Mouse (Mus musculus): Measurements from ENCODE around the gene Gm5129.
"Not testable (repeated sequence)": the region's sequence is repeated elsewhere in the genome, so short reads cannot be mapped to it uniquely, and the experiment has no call there.

The Gm5129 gene

DNA sequence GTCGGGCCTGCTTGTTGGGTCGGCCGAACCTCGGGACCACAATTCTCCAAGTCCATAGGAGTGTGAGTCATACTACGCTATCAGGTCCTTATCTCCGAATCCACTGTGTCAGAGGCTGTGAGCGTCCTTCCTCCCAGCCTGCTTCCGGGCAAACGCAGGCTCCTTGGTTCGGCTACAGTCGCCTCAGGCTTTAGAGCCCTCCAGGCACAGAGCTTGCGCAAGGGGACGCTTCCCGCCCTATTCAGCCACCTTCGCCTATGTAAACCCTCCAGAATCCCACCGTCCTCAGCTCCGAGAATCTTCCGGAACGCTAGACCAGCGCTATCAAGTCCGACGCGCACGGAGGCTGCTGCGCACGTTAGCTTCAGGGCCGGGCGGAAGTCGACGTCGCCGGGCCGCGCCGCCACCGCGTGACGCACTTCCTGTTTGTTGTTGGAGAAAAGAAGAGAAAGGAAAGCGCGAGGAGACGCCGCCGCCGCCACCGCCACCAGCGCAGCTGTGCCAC, at the start of gene Gm5129, which contains the start of gene Dnajb6:
Gm5129 (minus strand) TSS at position 380 of the 505 bp plus-strand sequence.
Dnajb6 (plus strand) TSS at position 132 of the 505 bp plus-strand sequence.
- peak; percentile 99 to 100 for DNase-seq (ENCODE audit: low spot score in 2 of 2)

DNA sequence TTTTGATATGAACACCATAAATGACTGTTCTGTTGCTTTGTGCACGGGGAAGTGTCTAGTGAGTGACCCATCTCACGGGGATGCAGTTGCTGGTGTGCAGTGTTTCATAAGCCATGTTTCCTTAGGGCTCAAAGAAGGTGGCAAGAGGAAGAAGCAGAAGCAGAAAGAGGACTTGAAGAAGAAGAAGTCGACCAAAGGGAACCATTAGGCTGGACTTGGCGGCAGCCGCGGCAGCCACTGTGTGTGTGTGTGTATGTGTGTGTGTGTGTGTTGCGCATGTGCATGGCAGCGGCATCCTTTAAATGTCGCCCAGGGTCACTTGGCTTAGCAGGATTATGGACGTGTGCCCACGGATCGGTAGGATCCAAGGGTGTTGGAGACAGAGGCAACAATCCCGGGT, 49.2 kb upstream of the Gm5129 start:
- DNase-seq (ENCODE audit: low spot score in 2 of 2) = not testable (repeated sequence)

DNA sequence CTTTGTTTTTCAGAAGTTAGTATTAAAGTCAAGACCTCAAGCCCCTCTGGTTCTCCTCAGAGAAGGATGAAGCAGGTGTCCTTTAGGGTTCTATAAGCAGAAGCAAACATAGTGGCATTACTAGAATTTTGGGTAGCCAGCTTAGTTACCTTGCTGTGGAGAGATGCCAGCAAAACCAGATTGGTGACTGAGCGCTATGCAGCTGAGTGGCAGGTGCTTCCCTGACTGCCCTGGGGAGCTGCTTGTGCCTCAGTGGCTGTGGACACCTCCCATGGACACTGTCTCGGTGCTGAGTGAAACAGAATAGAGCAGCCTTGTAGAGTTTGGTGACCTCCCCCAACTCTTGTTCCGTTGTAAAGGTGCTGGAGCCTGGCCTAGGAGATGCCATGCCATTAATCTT, 46.5 kb upstream of the Gm5129 start:
- no peak for DNase-seq (ENCODE audit: low spot score in 2 of 2)

DNA sequence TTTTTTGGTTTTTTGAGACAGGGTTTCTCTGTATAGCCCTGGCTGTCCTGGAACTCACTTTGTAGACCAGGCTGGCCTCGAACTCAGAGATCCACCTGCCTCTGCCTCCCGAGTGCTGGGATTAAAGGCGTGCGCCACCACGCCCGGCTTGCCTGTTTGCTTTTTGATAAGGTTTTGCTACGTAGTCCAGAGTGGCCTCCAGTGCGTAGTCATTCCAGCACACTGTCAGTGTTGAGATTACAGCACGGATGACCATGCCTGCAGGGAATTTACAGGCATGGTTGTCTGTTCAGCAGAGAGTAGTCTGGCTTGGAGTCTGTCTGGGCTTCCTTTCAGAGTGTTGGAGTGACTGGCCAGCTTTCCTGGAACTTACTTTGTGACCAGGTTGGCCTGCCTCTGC, 44.0 kb upstream of the Gm5129 start:
- DNase-seq (ENCODE audit: low spot score in 2 of 2) = not testable (repeated sequence)

DNA sequence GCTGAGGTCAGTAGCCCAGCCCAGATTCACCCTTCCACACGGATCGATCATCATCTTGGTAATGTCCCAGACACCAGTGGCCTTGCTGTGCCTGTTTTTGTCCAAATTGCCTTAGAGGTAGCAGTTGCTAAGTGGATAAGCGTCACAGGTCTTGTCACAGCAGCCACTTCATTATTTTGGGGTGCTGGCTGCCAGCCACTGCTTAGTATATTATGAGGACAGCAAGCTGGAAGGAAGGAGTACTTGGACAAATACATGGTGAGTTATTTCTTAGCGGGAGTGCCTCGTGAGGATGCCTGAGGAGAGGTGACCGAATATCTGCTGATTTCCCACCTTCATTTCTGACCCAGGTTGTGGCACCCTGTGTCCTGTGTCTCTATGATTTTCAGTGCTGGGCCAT, 42.3 kb upstream of the Gm5129 start:
- no peak for DNase-seq (ENCODE audit: low spot score in 2 of 2)

DNA sequence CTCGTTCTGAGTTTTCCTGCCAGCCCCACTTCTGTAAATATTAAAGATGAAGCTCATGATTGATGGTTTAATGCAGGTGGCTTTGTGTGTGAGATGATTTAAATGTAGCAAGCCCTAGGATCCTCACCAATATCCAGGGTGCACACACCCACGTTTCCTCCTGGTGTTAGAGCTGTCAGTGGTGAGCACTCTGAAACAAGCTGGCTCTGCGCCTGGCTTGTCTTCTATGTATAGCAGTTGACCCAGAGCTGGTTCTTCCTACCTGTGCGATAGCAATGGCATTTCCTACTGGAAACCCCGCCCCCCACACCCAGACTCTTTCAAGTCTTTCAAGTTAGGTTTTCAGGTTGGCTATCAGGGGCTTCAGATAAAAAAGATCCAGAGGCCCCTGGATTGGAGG, 39.7 kb upstream of the Gm5129 start:
- DNase-seq (ENCODE audit: low spot score in 2 of 2) = peak in 1 of 2 experiments; percentile 52

DNA sequence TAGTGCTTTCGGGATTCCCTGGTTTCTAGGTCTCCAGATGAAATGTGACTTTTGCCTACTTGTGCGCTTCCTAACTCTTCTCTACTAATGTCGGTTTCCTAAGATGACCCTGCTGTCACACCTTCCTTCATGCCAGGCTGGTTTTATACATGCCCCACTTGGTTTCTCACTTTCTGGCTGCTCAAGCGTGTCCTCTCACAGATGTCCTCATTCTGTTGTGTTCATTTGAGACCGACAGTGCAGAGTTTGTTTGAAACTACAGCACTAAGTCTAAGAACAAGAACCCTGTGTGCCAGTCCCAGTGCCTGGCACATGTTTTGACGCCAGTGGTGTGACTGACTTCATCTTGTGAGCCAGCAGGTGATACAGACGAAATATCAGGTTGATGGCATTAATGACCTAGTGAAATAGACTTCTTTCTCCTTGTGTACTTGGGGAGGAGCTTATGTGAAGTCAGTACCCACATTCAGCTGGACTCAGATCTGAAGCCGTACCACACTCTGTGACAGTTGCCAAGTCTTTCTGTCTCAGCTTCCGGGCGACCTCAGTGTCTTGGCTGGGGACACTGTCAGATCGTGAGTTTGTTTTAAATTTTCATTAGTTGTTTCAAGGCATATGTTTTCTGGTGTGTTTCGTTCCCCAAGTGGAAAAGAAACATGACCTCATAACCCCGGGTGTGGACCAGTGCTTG, 37.9 kb upstream of the Gm5129 start:
- DNase-seq (ENCODE audit: low spot score in 2 of 2) = no peak

DNA sequence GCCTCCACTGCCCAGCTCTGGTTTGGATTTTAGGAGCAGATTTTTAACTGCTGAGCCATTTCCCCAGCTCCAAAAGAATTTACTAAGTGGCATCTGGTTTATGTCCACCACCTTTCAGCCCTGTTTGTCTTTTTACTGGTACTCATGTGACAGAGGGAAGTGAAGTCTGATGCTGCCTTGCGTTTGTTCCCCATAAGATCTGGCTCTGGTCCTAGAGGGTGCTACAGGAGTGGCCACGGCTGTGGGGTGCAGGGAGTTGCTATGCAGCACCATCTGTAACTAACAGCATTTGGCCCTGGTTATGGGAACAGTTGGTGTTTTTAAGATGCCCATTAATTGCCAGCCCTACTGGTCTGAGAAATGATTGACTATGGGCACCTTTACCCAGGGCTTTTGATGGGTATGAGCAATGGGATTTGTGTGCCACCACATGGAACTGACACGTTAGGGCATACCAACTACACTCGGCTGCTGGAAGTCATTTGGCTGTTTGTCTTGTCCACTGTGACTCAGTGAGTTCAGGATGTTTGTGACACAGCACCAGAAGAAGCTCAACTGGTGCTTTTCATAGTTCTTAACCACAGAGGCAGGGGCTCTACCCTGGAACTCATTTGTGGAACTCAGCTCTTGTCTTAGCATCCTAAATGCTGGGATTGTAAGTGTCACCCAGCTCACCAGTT, 37.1 kb upstream of the Gm5129 start:
- no peak for DNase-seq (ENCODE audit: low spot score in 2 of 2)

DNA sequence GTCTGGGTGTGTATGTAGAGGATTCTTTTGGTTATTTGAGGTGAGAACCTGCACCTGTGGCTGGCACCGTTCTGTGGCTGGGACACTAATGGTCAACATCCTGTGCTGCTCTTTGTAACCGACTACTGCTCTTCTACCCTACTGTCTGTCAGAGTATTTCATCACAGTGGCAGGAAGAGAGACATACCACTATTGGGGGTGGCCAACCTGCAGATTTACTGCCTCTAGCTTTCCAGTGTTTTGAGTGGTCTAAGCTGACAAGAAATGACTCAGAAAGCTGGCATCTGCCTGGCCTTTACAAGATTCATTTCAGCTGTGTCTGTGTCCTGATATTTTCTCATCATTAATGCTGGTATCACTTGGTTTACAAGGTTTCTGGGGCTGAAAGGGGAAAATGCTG, 36.3 kb upstream of the Gm5129 start:
- no peak for DNase-seq (ENCODE audit: low spot score in 2 of 2)

DNA sequence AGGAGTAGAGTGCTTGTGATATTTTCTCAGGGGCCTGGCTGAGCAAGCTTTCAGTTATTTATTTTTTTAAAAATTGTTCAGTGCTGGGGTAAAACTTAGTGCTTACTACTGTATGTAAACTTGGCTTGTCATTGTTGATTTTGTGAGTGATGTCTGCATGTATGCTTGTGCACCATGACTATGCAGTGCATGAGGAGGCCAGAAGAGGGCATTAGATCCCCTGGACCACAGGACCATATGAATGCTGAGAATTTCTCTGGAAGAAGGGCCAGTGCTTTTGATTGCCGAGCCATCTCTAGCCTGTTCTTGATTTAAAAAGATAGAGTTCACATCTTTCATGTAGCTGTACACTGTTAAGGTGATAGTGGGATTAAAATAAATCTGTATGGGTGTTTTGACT, 35.2 kb upstream of the Gm5129 start:
- DNase-seq (ENCODE audit: low spot score in 2 of 2) = no peak

DNA sequence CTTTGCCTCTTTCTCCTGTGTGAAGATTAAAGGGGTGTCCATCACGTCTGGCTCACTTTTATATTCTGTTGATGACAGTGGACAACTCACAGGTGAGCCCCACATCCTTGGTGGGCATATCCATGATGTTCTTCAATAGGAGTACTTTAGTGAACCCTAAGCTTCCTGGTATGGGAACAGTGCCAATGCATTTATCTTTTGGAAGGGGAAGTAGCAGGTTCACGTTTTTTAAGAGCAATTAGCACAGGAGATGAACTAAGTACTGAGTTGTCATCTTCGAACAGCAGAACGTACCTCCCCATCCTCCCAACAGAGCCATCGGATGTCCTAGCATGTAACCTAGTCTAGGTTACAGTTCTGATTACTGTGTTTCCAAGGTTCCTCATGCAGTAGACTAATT, 23.6 kb upstream of the Gm5129 start:
- no peak for DNase-seq (ENCODE audit: low spot score in 2 of 2)

DNA sequence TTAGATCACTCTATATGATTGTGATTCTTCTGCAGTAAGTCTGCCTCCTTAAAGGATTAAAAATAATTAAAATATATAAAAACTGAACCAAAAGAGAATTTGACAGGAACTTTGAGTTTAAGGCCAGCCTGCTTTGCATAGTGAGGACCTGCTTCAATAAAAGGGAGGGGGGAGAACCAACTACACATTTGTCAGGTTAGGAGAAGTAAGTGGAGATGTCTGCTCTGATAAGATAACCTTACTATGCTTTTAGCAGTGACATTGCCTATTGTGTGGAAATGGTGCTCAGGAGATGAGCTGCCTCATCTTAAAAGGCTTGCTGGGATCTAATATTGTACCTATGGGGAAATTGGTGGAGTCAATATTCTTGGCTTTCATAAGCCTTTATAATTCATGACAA, 17.2 kb upstream of the Gm5129 start:
- no peak for DNase-seq (ENCODE audit: low spot score in 2 of 2)

DNA sequence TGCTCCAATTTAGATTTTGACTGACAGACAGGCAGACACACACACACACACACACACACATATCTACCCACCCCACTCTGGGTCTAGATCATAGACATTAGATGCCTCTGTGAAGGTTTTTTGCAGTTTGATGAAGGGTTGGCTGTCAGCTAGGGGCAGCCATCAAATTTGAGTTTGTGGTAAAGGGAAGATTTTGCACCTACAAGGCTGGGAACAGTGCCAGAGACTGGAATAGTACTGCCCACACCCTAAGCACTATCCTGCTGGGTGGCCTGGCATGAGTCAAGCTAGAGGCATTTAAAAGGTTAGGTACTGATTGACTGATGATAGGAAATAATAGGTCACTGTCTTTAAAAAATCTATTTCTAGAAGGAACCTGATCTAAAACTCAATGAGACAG, 15.6 kb upstream of the Gm5129 start:
- peak in 1 of 2 experiments; percentile 56 for DNase-seq (ENCODE audit: low spot score in 2 of 2)

DNA sequence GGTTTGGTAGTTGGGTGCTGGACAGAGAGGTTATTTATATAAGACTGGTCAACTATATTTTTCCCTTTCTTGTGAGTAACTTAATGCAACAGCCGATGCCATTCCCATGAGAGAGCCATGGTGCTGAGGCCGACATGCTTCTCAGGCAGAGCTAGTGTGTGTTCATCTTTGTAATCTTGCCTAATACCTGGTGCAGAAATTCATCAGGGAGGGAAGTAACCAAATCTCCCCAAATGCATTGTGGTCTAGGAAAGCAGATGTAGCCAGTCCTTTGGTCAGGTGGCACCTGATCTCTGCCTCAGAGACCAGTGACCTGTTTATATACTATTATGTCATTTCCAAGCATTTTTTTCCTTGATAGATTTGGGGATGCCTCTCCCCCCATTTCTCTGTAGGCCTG, 11.9 kb upstream of the Gm5129 start:
- no peak for DNase-seq (ENCODE audit: low spot score in 2 of 2)

DNA sequence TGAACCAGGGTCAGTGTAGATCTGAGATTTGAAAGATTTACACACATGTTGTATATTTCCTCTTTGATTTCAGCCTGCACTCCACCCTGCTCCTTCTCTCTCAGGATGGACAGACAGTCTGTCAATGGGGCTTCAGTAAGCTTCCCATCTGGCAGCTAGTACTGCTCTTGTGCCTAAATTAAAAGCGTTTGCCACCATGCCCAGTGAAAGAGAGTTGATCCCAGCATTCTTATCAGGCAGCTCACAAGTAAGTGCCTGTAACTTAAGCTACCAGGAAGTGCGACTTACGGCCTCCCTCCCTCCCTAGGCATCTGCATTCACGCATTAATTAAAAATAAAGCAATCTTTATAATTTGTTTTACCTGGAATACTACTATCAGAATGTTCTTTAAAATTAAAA, 5.4 kb upstream of the Gm5129 start:
- no peak for DNase-seq (ENCODE audit: low spot score in 2 of 2)

DNA sequence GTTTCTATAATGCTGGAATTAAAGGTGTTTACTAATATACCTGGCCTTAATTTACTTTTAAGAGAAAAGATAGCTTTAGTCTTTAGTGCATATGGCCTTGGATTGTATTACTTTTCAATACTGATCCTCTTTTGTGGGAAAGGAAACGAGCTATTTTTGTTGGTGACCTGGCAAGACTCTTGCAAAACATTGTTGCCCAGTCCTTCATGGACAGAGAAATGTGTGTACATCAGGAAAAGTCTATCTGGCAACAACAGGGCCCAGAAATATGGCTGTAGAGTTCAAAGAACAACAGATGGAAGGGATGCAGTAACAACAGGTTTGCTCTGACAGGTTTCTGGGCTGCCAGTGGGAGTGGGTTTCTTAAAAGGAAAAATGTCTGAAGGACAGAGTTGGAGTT, 4.9 kb upstream of the Gm5129 start:
- DNase-seq (ENCODE audit: low spot score in 2 of 2) = no peak

DNA sequence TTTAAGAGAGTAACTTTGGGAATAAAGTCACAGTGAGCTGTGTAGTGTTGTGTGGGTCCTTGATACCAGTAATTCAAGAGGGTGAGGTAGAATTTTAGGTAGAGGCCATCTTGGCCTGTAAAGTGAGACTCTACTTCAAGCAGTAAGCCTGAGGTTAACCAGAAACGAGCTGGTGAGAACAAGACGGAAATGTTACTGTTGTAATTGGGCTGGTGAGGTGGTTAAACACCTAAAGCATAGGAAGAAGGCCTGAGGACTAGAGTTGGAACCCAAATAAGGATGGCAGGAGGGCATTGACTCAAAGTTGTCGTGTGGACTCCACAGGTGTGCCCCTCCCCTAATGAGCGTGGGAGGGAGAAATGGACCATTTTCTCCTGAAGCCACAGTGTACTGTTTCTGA, 2.3 kb upstream of the Gm5129 start:
- DNase-seq (ENCODE audit: low spot score in 2 of 2) = no peak

DNA sequence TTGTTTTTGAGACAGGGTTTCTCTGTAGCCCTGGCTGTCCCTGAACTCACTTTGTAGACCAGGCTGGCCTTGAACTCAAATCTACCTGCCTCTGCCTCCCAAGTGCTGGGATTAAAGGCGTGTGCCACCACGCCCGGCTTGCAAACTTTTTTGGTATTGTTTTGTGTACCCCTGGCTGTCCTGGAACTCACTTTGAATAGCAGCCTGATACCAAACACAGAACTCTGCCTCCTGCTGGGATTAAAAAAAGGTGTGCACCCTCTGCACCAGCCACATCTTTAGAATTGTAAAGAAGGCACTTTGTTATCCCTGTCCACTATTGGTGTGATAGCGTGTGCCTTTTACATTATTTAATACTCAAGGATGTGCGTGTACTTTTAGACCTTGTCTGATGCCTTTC, 1.7 kb upstream of the Gm5129 start:
- no peak for DNase-seq (ENCODE audit: low spot score in 2 of 2)

DNA sequence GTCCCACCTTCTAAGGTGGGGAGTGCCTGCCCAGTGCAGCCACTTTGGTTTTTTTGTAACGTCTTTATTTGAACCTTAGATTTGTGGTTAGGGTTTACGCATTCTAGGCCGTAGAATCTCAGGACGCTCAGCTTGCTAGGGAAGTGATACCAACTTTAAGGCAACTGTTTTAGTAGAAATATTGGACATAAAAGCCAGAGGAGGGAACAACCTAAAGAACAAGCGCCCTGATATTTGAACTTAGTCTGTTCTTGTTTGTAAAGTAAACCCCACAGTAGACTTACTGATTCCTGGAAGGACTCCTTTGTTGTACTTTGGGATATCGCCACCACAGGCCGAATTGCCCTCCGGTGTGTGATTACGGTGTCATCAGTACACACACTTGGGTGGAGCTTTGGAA, 1.2 kb upstream of the Gm5129 start:
- DNase-seq (ENCODE audit: low spot score in 2 of 2) = no peak

DNA sequence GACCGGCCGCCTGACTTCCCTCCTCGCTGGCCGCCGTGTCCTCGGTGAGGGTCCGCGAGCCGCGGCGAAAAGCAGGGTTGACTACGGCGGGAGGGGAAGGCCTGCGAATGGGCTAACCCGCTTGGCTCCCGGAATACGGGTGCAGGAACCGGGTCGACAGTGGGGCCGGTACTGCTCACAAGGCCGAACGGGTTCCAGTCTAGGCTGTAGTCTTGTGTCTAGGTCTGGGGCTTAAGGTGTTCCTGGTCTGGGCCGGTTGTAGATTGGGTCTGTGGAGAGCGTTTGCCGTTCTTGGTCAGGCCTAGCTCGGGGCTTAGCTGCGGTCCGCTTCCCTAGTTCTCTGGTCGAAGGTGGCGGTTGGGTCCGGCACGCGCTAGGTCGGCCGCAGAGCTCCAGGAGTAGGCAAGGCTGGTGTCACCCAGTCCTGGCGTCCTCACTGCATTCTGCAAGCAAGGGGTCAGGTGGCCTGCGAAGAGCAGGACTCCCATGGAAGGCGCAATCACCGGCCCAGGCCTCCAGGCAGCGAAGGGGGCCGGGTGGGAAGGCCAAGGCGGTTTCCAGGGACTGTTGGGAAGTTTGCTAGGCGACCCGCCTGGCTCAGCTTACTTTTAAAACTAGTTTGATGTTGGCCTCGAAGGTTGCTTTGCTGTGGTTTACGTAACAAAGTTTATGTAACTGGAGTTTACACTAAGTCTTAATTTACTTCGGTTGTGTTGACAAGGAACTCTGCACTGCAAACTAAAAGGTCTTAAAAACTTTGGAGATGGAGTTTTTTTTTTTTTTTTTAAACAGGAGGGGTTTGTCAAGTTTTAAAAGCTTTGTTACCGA, 551 bp upstream of the Gm5129 start:
- no peak for DNase-seq (ENCODE audit: low spot score in 2 of 2)

DNA sequence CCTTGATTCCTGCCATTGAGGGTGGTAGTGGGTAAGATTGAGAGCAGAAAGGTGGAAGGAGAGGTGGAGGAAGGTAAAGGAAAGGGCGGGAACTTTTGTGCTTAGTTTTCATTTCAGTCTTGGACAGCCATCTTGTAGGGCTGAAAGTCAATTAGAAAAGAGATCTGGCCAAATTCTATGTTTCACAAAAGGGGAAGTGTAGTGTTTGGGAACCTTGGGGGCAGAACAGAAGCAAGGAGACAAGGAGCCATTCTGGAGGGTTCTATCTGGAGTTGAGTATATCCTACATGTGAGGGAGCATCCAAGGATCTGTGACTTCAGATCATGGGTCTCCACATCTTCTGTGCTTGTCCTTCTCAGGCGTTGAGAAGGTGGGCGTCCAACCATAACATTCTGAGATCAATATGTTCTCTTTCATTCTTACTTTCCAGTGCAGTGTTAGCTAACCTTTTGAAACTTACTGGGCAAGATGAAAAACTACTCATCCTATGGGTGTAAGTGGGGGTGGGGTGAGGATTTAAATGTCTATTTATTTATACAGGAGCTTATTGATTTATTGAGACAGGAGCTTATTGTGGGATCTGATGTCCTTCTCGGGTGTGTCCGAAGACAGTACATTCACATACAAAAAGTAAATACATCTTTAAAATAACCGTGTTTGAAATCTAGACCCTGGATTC, 765 bp downstream of the Gm5129 start:
- no peak for DNase-seq (ENCODE audit: low spot score in 2 of 2)

DNA sequence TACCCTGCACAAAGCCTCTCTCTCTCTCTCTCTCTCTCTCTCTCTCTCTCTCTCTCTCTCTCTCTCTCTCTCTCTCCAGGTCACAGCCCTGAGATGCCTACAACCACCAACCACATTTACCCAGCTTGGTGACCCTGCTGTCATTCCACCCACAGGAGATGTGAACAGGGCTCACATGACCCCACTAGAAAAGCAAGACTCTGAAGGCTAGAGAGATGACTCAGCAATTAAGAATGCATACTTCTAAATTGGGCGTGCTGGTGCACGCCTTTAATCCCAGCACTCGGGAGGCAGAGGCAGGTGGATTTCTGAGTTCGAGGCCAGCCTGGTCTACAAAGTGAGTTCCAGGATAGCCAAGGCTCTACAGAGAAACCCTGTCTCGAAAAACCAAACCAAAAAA, 9.7 kb downstream of the Gm5129 start:
- not testable (repeated sequence) for DNase-seq (ENCODE audit: low spot score in 2 of 2)
